Mouse (Mus musculus) CD4-positive helper T cell, adult 2 months (primary cell): ENCODE measurements at regions not wholly inside any gene's neighbourhood (a gene's known extent, or its start where the extent isn't known, plus 50 kb on each side); places are given as distances from the start of the nearest gene placed in this dataset.

ENCODE experiments used
- DNase-seq: peaks from one replicate; pipeline ENCODE4 v3.0.0-alpha.2; 2012; ENCODE audit warnings: low read depth, missing footprints, low spot score

- DNase-seq = peak; percentile 56
Measured at GRCm38 (mm10) chr7:106440900-106441506, 225.9 kb upstream of the Gvin1 start.
